Mouse (Mus musculus): Measurements from ENCODE around the gene Ifnlr1.
A peak's percentile ranks its signal among the peaks of the same experiment; 100 is the strongest.

GRCm38 (mm10) chr4:135683553-135683952 lies 2.5 kb upstream of the Ifnlr1 start:
- no peak for TF ChIP-seq EP300 (IDR thresholded peaks at IDR 0.05; ENCODE audit: low read length)
- TF ChIP-seq CTCF (conservative IDR thresholded peaks at IDR 0.05 in 1 of 2, IDR thresholded peaks at IDR 0.05 in 1 of 2; ENCODE audit: low read depth in 2 of 2, low read length in 2 of 2) = peak in 1 of 2 experiments; percentile 39; a peak in 2 of 4 replicates
- no peak for TF ChIP-seq MEF2A (IDR thresholded peaks at IDR 0.05; ENCODE audit: borderline replicate concordance, low read depth, low read length)
- no peak for TF ChIP-seq MAZ (IDR thresholded peaks at IDR 0.05; ENCODE audit: low read depth, low read length)
- no peak for TF ChIP-seq TCF12 (IDR thresholded peaks at IDR 0.05; ENCODE audit: low read depth, low read length)
- no peak for TF ChIP-seq CHD2 (IDR thresholded peaks at IDR 0.05; ENCODE audit: low read length)
- no peak for TF ChIP-seq POLR2A (IDR thresholded peaks at IDR 0.05; ENCODE audit: low read depth, low read length)
- no peak for TF ChIP-seq POLR2AphosphoS2 (IDR thresholded peaks at IDR 0.05; ENCODE audit: low read depth, low read length)

All from CH12.LX (cell line).